Mouse (Mus musculus): ENCODE measurements around the gene 6330409D20Rik.
A peak's percentile ranks its signal among the peaks of the same experiment; 100 is the strongest.

6330409D20Rik gene

DNA sequence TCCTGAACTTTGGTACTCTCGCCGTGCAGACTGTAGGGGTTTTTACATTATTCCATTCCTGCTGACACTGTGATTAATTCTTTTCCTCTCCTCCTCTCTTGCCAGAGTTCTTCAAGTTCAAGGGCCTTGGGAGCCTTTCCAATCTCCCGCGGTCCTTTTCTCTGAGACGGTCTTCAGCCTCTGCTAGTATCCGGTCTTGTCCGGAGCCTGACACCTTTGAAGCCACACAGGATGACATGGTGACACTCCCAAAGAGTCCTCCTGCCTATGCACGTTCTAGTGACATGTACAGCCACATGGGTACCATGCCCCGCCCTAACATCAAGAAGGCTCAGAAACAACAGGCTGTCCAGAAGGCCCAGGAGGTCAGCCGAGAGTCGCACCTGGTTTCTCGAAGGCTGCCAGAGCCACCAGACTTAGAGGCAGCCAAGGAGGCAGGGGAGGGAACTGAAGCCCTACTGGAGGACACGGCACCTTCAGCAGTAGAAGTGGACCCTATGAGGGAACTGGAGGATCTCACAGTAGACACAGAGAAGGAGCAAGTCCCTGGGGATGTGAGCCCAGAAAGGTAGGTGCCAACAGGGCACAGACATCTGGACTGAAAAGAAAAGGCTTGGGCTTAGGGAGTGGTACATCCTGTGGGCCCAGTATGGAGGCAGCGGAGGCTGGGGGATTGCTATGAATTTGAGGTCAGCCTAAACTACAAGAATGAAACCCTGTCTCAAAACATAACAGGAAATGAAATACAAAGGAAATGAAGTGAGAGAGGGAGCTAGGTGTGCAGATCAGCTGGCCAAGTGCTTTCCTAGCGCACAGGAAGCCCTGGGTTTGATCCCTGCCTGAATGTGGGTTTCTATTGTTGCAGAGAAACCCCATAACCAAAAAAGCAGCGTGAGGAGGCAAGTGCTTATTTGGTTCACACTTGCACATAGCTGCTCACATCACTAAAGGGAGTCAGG is 15.7 kb downstream of the 6330409D20Rik start:
- DNase-seq (ENCODE audit: low read depth, low spot score) = peak; percentile 67

DNA sequence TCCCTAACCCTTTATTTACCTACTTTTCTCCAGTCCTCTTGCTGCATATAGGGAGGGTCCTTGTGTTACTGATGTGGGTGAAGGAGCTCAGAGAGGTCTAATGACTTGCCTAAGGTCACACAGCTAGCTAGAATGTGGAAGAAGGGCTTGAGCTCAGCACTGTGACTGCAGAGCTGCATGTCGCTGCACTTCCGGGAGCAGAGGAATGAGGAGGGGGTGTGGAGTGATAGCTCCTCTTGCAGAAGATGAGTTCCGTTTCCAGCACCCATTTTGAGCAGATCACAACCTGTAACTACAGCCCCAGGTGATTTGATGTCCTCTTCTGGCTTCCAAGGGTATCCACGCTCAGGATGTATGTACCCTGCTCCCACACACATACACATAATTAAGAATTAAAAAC is 16.7 kb downstream of the 6330409D20Rik start:
- peak; percentile 44 for DNase-seq (ENCODE audit: low read depth, low spot score)

DNA sequence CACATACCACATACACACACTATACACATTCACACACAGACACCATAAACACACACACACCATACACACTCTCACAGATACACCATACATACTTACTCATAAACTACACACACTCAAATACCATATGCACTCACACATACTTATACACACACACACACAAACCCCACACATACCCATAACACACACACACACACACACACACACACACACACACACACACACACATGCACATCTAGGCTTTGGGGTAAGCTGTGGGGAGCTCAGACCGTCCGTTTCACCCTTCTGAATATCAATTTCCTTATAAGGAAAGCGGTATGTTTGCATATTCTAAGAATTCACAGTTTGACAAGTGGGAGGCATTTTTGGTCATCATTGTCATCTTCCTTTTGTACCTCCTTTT is 18.2 kb downstream of the 6330409D20Rik start:
- peak; percentile 49 for DNase-seq (ENCODE audit: low read depth, low spot score)

DNA sequence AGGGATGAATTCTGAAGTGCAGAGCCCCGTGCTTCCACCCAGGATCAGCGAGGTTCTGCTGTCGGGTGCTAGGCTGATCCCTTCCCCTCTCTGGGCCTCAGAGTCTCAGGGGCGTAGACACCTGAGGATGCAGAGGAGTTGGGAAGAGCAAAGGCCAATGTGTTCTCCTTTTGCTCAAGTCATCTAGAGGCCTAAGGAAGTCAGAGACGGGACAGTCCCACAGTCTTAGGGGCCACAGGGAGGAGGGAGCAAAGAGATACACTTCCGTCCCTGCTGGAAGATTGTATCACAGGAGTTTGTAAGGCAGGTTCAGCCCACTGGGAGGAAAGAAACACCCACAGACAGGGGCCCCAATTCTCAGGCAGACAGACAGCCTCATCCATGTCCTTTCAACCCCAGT is 18.8 kb downstream of the 6330409D20Rik start:
- peak; percentile 67 for DNase-seq (ENCODE audit: low read depth, low spot score)

DNA sequence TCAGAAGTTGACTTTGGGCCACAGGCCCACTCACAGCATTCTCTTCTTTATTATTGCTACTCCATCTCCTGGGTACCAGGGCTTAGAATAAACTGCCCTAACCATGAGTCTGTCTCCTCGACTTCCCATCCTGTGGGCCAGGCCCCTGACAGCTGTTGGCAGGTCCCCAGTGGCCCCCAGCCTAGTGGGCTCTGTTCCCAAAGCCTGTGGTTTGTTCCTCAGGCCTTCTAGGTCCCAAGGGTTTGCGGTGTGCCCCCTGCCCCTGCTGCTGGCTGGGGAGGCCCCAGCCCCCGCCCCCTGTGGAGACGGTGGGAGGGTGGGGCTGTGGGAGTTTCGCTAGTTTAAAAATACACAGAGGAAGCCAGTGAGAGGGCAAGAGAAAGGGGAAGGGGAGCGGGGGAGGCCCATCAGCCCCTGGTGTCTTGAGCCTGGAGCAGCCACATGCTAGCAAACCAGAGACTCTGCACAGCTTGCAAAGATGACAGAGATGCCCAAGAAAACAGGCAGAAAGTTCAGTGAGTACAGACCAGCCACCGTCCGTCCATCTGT is 20.1 kb downstream of the 6330409D20Rik start, which contains the start of gene Sh2d3c:
TSS of gene Sh2d3c (plus strand) at position 375 of the 549 bp plus-strand sequence.
- peak; percentile 49 for DNase-seq (ENCODE audit: low read depth, low spot score)

DNA sequence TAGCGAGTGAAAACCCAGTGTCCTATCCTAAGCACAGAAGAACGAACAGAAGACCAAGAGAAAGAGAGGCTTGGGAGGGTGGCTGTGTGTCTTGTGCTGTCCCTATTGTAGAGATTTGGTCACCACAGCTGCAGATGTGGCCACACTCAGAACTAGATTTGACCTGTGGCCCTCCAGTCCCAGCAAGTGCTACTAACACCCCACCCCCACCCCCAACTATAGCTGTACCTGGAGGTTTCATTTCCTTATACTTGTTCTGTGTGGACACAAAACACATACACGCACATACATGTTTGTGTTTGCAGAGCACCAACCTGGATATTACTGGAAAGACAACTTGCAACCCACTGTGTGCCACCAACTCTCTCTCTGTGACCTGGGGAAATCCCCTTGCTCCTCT is 20.8 kb downstream of the 6330409D20Rik start:
- no peak for DNase-seq (ENCODE audit: low read depth, low spot score)

DNA sequence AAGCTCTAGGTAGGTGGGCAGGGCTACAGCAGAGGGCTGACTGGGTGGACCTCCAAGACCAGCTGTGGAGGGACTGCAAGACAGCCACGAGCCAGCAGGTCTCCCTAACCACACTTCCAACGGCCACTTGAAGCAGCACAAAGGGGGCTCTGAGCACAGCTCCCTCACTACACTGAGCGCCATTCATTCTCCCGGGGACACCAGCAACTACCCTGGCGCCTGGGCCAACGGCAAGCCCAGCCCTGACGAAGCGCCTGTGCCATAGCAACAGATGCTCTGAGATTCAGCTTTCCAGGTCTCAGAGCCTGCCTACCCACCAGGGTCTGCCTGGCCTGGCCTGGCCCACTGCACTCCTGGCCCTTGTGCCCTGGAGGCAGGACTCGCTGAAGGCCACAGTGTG is 22.1 kb downstream of the 6330409D20Rik start:
- no peak for DNase-seq (ENCODE audit: low read depth, low spot score)

DNA sequence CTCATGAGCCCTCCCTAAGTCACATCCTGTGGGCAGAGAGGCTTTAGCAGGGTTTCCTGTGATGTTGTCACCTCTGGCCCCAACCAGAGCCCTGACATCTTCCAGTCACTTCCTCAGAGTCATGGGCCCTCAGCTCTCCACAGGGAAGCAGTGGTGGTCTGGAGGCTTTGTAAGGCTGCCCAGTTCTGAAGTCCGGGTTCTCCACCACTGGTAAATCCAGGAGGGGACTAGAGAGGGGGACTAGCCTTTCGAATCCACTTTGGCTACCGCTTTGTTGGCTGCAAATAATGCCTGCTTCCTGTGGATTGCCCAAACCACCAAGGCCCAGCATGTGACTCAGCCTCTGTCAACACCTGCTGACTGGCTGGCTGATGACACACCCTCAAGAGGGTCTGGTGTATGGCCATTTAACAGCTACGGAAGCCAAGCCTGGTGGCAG is 25.8 kb downstream of the 6330409D20Rik start:
- DNase-seq (ENCODE audit: low read depth, low spot score) = peak; percentile 73

DNA sequence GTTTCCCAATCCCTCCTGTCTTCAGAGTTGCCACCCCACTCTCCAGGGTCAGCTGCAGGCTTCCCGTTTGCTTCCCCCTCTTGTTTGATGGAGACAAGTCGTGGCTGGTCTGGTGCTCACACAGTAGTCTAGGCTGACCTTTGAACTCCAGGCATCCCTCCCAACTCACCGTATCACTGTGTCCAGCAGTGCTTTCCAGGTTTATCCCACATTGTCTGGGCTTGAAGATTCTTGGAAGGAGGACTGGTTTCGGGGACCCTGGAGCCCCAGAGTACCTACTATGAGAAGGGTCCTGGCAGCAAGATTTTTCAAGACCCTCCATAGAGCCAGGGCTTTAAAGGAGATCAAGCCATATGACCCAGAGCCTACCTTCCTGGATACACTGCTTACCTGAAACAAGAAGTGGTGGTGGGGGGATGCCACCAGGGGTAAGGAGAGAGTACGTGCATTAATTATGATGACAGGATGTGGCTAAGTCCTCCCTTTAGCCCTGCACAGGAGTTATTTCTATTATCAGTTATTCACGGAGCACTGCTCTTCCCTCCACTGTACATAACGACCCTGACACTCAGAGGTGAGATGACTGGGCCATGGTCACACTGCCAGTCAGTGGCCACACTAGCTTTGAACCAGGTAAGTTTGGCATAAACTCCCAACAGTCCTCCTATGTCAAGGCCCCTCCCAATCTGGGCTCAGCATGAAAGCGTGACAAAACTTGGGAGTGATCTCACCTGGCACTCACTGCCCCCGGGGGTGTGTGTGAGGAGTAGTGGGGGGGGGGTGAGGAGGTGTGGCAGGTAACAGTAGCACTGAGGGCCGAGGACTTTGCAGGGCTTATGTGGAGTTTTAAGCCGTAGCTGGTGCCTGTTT is 26.5 kb downstream of the 6330409D20Rik start:
- peak; percentile 58 for DNase-seq (ENCODE audit: low read depth, low spot score)

DNA sequence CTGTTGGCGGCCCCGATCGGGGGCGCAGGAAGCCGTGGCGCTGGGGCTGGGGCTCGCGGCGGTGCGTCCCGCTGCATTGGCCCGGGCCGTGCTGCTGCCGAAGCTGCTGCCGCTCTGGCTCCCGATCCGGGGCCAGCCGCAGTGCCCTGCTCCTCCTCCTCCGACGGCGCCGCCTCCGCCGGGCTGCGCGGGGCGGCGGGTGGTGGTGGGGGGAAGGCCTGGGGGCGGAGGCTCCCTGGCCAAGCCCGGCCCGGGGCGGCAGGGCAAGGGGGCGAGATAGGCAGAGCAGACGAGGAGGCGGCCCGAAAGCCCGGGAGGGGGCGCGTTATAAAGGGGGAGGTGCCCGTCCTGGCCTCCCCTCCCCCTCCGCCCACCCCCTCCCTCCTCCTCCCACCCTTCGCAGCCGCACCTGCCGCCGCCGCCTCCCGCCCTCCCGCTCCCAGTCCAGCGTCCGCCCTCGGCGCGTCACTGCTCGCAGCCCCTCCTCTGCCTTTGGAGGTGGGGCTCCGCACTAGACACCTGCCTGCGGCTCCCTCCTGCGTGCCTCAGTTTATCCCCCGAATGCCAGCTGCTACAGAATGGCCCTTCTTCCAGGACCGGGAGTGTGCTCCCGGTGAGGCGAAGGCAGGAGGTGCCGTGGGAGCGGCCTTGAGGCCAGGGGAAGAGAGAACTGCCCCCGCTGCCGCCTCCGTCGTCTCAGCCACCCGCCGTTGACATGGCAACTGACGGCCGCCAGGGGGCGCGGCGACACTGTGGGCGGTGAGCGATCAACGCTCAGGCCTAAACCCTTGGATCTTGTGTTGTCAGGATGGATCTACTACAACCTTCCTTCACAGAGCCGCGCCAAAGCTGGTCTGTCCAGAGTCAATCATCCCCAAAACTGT is 27.6 kb downstream of the 6330409D20Rik start, which contains the start of gene Cdk9:
TSS of gene Cdk9 (minus strand) at position 143 of the 884 bp plus-strand sequence.
- peak; percentile 97 for DNase-seq (ENCODE audit: low read depth, low spot score)

DNA sequence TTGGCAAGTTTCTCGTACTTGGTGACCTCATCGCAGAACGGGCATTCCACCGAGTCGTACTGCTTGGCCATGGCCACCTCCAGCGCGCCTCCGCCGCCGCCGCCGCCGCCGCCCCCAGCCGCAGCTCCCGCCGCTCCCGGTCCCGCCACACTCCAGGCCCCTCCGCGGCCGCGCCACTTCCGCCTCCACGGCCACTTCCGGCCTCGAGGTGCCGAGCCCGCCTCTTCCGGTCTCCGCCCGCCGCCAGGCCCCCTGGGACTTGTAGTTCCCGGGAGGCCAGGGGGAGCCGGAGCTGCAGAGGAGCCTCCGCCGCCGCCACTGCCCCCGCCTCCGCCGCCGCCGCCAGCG is 28.3 kb downstream of the 6330409D20Rik start:
- peak; percentile 96 for DNase-seq (ENCODE audit: low read depth, low spot score)

DNA sequence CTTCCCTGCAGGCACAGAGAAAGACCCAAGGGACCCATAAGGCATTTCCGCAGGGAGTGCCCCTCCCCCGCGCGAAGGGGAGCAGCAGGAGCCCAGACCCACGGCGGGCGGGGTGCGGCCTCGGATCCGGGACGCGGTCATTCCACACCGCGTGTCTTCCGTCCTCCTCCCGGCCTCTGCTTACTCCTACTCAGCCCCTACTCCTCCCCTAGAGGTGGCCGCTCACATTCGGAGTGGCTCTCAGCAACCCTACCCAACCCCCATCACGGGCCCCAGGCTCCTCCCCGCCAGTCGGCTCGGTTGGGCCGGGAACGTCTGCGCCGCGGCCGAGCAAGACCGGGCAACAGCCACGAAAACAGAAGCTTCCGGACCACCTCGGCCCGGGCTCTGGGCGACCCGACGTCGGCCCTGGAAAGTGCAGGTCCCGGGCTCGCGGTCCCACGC is 28.7 kb downstream of the 6330409D20Rik start:
- peak; percentile 74 for DNase-seq (ENCODE audit: low read depth, low spot score)

DNA sequence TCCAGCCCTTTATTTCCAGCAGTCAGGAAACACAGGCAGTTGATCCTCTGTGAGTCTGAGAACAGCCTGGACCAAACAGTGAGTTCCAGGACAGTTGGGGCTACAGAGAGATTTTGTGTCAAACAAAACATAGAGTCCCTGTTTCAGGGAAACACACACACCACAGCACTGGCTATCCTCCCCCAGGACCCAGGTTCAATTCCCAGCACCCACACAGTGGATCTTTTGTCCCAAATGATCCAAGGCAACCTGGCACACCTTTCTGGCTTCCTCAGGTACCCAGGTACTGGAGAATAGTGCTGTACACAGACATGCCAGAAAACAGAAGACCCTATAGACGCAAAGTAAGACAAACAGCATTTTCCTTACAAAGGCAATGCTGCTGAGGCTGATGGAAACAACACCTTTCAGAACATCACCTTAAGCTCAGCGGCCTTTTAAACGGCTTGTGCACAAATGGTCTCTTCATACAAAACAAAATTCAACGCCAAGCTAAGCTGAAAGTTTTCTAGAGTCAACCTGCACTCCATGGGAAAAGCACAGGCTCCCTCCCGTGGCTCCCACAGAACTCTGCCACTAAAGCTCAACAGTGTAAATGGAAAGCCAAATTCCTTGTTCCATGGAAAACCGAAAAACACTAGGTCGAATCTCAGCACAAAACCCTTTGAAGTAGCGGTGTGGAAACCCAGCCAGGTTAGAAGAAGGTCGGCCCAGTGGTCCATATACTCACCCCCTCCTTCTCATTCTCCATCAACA is 29.3 kb downstream of the 6330409D20Rik start:
- DNase-seq (ENCODE audit: low read depth, low spot score) = no peak

DNA sequence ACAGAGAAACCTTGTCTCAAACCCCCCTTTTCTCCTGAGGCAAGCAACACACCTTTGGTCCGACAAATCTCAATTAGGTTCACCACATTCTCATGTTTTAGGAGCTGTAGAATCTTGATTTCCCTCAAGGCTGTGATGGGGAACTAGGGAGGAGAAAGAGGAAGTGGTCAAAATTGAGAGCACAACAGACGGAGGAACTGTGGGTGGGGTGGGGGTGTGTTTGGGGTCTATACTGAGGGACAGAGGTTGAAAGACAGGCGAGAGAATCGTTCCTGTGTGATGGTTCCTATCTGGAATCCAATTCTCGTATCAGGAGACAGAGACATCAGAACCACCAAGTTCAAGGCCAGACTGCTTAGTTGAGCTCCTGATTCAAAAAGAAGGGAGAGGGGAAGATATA is 30.4 kb downstream of the 6330409D20Rik start:
- no peak for DNase-seq (ENCODE audit: low read depth, low spot score)

DNA sequence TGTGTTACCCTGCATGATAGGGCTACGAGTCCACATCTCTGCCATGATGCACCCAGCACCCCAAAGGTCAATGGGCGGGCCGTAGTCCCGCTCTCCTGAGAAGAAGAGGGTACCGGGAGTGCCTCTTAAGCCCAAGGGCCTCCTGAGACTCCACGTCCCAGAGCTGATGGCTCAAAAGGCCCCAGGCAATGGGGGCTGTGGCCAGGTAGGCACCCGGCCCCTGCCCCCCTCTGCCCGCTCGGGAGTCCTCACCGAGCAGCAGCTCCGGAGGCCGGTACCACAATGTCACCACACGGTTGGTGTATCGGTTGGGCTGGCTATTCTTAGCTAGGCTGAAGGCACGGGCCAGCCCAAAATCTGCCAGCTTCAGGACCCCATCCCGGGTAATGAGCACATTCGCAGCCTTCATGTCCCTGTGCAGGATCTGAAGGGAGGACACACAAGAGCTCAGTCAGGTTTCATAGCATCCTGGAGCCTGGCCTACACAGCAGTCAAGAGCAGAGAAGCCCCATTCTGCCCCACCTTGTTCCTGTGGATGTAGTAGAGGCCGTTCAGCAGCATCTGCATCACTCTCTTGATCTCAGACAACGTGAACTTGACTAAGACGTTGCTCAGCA is 31.2 kb downstream of the 6330409D20Rik start:
- no peak for DNase-seq (ENCODE audit: low read depth, low spot score)

DNA sequence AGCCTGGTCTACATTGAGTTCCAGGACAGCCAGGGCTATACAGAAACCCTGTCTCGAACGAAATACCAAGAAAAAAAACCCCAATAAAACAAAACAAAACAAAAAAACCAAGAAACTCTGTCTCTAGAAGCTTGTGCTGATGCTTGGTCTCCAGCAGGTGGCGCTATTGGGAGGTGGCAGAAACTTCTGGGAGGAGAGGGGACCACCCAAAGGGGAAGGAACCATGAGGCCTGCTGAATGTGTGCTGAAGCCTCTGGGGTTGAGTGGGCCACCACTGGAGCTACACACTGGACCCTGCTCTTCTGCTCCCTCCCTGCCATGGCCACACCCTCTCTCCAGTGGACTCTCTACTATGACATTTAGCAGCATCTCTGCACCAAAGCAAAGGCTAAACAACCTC is 32.2 kb downstream of the 6330409D20Rik start:
- peak; percentile 84 for DNase-seq (ENCODE audit: low read depth, low spot score)

DNA sequence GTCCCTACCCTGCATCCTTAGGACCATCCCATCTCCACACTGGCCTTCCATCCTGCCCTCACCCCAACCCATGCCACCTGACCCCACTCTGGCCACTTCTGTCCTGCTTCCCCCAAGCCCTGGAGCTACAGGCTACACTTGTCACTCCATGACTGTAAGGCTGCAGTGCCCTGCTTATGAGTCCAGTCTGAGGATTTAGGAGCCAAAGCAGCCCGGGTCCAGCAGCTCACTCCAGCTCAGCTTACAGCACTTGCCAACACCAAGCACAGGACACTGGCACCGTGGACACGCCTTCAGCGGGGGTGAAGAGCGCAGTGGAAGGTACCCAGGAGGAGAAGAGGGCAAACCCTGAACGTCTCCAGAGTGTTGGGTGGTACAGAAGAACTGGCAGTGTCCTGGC is 33.8 kb downstream of the 6330409D20Rik start:
- DNase-seq (ENCODE audit: low read depth, low spot score) = no peak

DNA sequence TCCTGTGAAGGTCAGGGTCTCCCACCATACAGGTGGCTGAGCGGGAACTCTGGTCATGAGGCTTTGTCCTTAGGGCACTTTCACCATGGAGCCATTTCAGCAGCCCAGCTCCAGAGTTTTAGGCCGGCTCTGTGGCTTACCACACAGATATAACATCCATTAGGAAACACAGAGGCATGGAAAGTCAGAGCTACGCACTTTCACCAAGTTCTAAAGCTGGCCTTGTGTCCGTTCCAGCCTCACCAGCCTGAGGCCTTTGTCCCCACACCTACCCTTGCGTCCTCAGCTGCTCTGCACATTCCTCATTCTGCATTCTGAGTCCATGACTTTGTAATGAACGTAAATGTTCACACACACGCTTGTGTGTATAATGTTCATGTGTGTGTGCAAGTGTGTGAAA is 35.8 kb downstream of the 6330409D20Rik start:
- no peak for DNase-seq (ENCODE audit: low read depth, low spot score)

DNA sequence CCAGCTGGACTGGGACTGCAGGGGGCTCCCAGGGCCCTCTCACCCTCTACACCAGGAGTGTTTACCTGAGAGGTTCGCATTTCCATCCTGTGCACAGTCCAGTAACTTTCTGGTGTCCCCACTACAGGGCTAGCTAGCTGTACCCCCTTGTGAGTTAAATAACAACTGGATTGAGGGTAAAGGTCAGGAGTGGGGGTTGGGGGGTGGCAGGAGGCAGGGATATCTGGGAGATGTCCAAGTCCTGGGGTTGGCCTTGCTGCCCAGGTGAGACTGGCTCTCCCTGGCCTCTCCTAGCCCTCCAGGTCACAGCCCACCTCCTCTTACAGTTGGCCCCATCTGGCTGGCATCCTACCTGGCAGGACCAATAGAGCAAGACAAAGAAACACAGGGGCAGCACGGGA is 36.8 kb downstream of the 6330409D20Rik start, which contains the start of gene Fpgs:
TSS of gene Fpgs (minus strand) at position 125 of the 401 bp plus-strand sequence.
- no peak for DNase-seq (ENCODE audit: low read depth, low spot score)

DNA sequence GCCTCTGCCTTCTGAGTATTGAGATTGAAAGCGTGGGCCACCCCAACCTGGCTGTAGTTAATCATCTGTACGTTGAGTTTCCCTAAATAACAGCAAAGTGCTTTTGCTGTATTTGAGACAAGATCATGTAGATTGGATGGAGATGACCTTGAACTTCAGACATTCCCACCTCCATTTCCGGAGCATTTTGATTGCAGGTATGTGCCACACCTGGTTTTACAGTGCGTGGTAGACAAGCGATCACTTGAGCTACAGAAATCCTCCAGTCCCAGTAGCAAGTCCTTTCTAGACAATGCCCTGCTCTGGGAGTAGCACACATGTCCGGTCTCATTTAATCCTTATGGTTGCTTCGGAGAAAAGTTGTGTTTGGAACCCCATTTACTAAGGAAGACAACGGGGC is 37.8 kb downstream of the 6330409D20Rik start:
- no peak for DNase-seq (ENCODE audit: low read depth, low spot score)

All from CD4-positive, CD25-positive, alpha-beta regulatory T cell, adult 2 months (primary cell).